Mouse (Mus musculus) MEL (cell line): ENCODE data around the gene Sgk1.
A peak's percentile ranks its signal among the peaks of the same experiment; 100 is the strongest.

Source experiments
- CTCF ChIP-seq, 3 experiments: IDR thresholded peaks in 2 of 3; conservative IDR thresholded peaks in 1 of 3; 2 replicates each; pipeline ENCODE4 v1.5.1; 2011 to 2012; ENCODE audit warnings: low read length in 3 of 3, low read depth in 2 of 3, mild to moderate bottlenecking in 2 of 3, improper control_type of control experiment in 1 of 3, inconsistent platforms in 1 of 3, mixed read lengths in 1 of 3, moderate library complexity in 1 of 3; ENCODE audit not compliant: control insufficient read depth in 1 of 3, insufficient read depth in 1 of 3, poor library complexity in 1 of 3, severe bottlenecking in 1 of 3
- GATA1 ChIP-seq: IDR thresholded peaks from 2 replicates; pipeline ENCODE4 v1.6.1; 2011; ENCODE audit warnings: low read depth, low read length, improper control_type of control experiment
- MAFK ChIP-seq: IDR thresholded peaks from 2 replicates; pipeline ENCODE4 v1.6.1; 2011; ENCODE audit warnings: low read depth, mild to moderate bottlenecking, low read length, improper control_type of control experiment, borderline replicate concordance
- MAZ ChIP-seq: IDR thresholded peaks from 2 replicates; pipeline ENCODE4 v1.6.1; 2012; ENCODE audit warnings: low read depth, mild to moderate bottlenecking, inconsistent platforms, low read length, improper control_type of control experiment
- MYB ChIP-seq: IDR thresholded peaks from 2 replicates; pipeline ENCODE4 v1.6.1; 2011; ENCODE audit warnings: mild to moderate bottlenecking, low read depth, low read length, improper control_type of control experiment
- POLR2A ChIP-seq, 2 experiments: IDR thresholded peaks; 2 replicates each; pipeline ENCODE4 v1.6.1; 2011 to 2012; ENCODE audit warnings: low read length in 2 of 2, mild to moderate bottlenecking in 2 of 2, control low read depth in 1 of 2, improper control_type of control experiment in 1 of 2, low read depth in 1 of 2, moderate library complexity in 1 of 2; ENCODE audit not compliant: control insufficient read depth in 1 of 2, insufficient read depth in 1 of 2, poor library complexity in 1 of 2
- RAD21 ChIP-seq: IDR thresholded peaks from 2 replicates; pipeline ENCODE4 v1.6.1; 2011; ENCODE audit warnings: mild to moderate bottlenecking, low read depth, low read length, improper control_type of control experiment
- RCOR1 ChIP-seq: IDR thresholded peaks from 2 replicates; pipeline ENCODE4 v1.6.1; 2012; ENCODE audit warnings: low read depth, mild to moderate bottlenecking, inconsistent platforms, low read length, improper control_type of control experiment
- USF1 ChIP-seq: IDR thresholded peaks from 2 replicates; pipeline ENCODE4 v1.6.1; 2014; ENCODE audit warnings: low read depth, mild to moderate bottlenecking, inconsistent platforms, low read length, improper control_type of control experiment, moderate library complexity
- ZNF384 ChIP-seq: IDR thresholded peaks from 2 replicates; pipeline ENCODE4 v1.6.1; 2012; ENCODE audit warnings: low read depth, mild to moderate bottlenecking, inconsistent platforms, low read length, improper control_type of control experiment

DNA sequence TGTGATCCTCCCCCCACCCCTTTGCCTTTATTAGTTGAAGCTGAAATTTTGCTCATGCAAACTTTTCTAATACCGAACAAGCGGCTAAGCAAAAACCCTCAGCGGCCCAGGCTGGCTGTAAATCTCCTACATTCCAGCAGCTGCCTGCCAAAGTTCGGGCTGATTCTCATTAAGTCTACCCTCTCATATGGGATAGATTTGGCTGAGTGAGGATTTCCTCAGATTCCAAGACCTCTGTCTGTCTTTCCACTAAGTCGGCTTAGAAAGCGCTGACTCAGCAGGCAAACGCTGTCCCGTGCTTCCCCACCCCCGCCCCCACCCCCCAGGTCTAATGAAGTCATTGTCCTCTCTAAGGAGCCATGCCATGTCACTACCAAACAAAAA, 55.2 kb downstream of the Sgk1 start:
- TF ChIP-seq ZNF384 (no peak), GATA1 (no peak), RAD21 (no peak), MAZ (no peak), RCOR1 (no peak), CTCF (IDR thresholded peaks at IDR 0.05 in 2 of 3, conservative IDR thresholded peaks at IDR 0.05 in 1 of 3; ENCODE audit: control insufficient read depth in 1 of 3, insufficient read depth in 1 of 3, low read depth in 2 of 3, low read length in 3 of 3, poor library complexity in 1 of 3, severe bottlenecking in 1 of 3) (no peak), POLR2A (IDR thresholded peaks at IDR 0.05; ENCODE audit: control insufficient read depth in 1 of 2, insufficient read depth in 1 of 2, low read depth in 1 of 2, low read length in 2 of 2, poor library complexity in 1 of 2) (no peak), USF1 (no peak), MAFK (peak; percentile 66; the same call in 1 of the 2 replicates), MYB (no peak)
